Mouse (Mus musculus) CH12.LX (cell line): Measurements from ENCODE around the gene Daam1. TPM values are rescaled to one million over a fixed set of nuclear protein-coding genes. Genes with fewer than 3 reads are reported as not detected.

Experiments used
- DNase-seq: peaks from one replicate; pipeline ENCODE4 v3.0.0-alpha.2; 2013; ENCODE audit errors: extremely low read depth
- H3K27ac ChIP-seq: 2 replicates; pipeline ENCODE4 v1.5.1; 2012; ENCODE audit warnings: low read depth, mild to moderate bottlenecking, control low read depth, moderate library complexity; ENCODE audit not compliant: insufficient read depth
- H3K27me3 ChIP-seq: replicated peaks from 2 replicates; pipeline ENCODE3; 2012; ENCODE audit warnings: inconsistent platforms
- H3K36me3 ChIP-seq, 2 experiments: replicated peaks in 1 of 2; 2 replicates each; pipeline versions ENCODE3 to v1.6.1; 2012; ENCODE audit warnings: inconsistent platforms in 1 of 2, low read length in 1 of 2, mild to moderate bottlenecking in 1 of 2, mixed read lengths in 1 of 2, moderate library complexity in 1 of 2; ENCODE audit not compliant: control insufficient read depth in 1 of 2, insufficient read depth in 1 of 2
- H3K4me1 ChIP-seq, 2 experiments: 2 replicates each; pipeline ENCODE4 v1.6.1; 2012; ENCODE audit warnings: inconsistent platforms in 1 of 2, moderate library complexity in 1 of 2; ENCODE audit not compliant: insufficient read depth in 2 of 2, control insufficient read depth in 1 of 2
- H3K4me2 ChIP-seq: 2 replicates; pipeline ENCODE4 v1.6.1; 2012; ENCODE audit warnings: low read depth, mild to moderate bottlenecking, control low read depth; ENCODE audit not compliant: poor library complexity, insufficient read depth, severe bottlenecking
- H3K4me3 ChIP-seq, 3 experiments: fragments of 150-350 bp in 1 of 3; sonication (generic) in 1 of 3; replicated peaks in 1 of 3; 2 replicates each; pipeline versions ENCODE3 to v1.5.1; 2011 to 2012; ENCODE audit warnings: low read depth in 2 of 3, low read length in 2 of 3, mild to moderate bottlenecking in 2 of 3, moderate library complexity in 2 of 3, control low read depth in 1 of 3, improper control_type of control experiment in 1 of 3, inconsistent platforms in 1 of 3, mixed read lengths in 1 of 3; ENCODE audit not compliant: poor library complexity in 1 of 3
- H3K79me2 ChIP-seq: replicated peaks from 2 replicates; pipeline ENCODE4 v1.6.1; 2012; ENCODE audit warnings: mild to moderate bottlenecking, moderate library complexity; ENCODE audit not compliant: control insufficient read depth, poor library complexity, insufficient read depth, severe bottlenecking; ENCODE audit errors: extremely low read depth
- H3K9ac ChIP-seq: 2 replicates; pipeline ENCODE4 v1.6.1; 2012; ENCODE audit warnings: low read depth, mild to moderate bottlenecking, control low read depth, moderate library complexity; ENCODE audit not compliant: insufficient read depth
- H3K9me3 ChIP-seq: replicated peaks from 2 replicates; pipeline ENCODE3; 2012; ENCODE audit warnings: low read length, inconsistent platforms, mixed read lengths
- CHD1 ChIP-seq: IDR thresholded peaks from 2 replicates; pipeline ENCODE4 v1.6.1; 2012; ENCODE audit warnings: low read depth, low read length, improper control_type of control experiment, inconsistent platforms
- E2F4 ChIP-seq: IDR thresholded peaks from 2 replicates; pipeline ENCODE4 v1.6.1; 2011; ENCODE audit warnings: low read depth, low read length, improper control_type of control experiment; ENCODE audit not compliant: insufficient replicate concordance
- ELF1 ChIP-seq: IDR thresholded peaks from 2 replicates; pipeline ENCODE4 v1.6.1; 2014; ENCODE audit warnings: low read depth, mild to moderate bottlenecking, inconsistent platforms, low read length, improper control_type of control experiment
- EP300 ChIP-seq: IDR thresholded peaks from 2 replicates; pipeline ENCODE4 v1.6.1; 2011; ENCODE audit warnings: low read length, improper control_type of control experiment
- ETS1 ChIP-seq: conservative IDR thresholded peaks from 2 replicates; pipeline ENCODE4 v1.6.1; 2012; ENCODE audit warnings: low read depth, mild to moderate bottlenecking, inconsistent platforms, low read length, improper control_type of control experiment, moderate library complexity
- GABPA ChIP-seq: IDR thresholded peaks from 2 replicates; pipeline ENCODE4 v1.6.1; 2012; ENCODE audit warnings: low read depth, low read length, improper control_type of control experiment, inconsistent platforms; ENCODE audit not compliant: insufficient replicate concordance
- HCFC1 ChIP-seq: IDR thresholded peaks from 2 replicates; pipeline ENCODE4 v1.6.1; 2012; ENCODE audit warnings: low read depth, mild to moderate bottlenecking, inconsistent platforms, low read length, improper control_type of control experiment
- KAT2A ChIP-seq: IDR thresholded peaks from 2 replicates; pipeline ENCODE4 v1.6.1; 2012; ENCODE audit warnings: low read length, improper control_type of control experiment, inconsistent platforms; ENCODE audit not compliant: insufficient replicate concordance
- MAFK ChIP-seq: IDR thresholded peaks from 2 replicates; pipeline ENCODE4 v1.6.1; 2011; ENCODE audit warnings: low read length, improper control_type of control experiment; ENCODE audit not compliant: insufficient replicate concordance
- MAZ ChIP-seq: IDR thresholded peaks from 2 replicates; pipeline ENCODE4 v1.6.1; 2012; ENCODE audit warnings: low read depth, mild to moderate bottlenecking, inconsistent platforms, low read length, improper control_type of control experiment, moderate library complexity
- MEF2A ChIP-seq: IDR thresholded peaks from 2 replicates; pipeline ENCODE4 v1.6.1; 2014; ENCODE audit warnings: low read depth, mild to moderate bottlenecking, inconsistent platforms, low read length, improper control_type of control experiment, borderline replicate concordance
- MXI1 ChIP-seq: IDR thresholded peaks from 2 replicates; pipeline ENCODE4 v1.6.1; 2011; ENCODE audit warnings: mild to moderate bottlenecking, low read depth, low read length, improper control_type of control experiment
- MYC ChIP-seq: IDR thresholded peaks from 2 replicates; pipeline ENCODE4 v1.6.1; 2011; ENCODE audit warnings: low read depth, mild to moderate bottlenecking, improper control_type of control experiment, low read length
- NRF1 ChIP-seq: IDR thresholded peaks from 2 replicates; pipeline ENCODE4 v1.6.1; 2014; ENCODE audit warnings: low read depth, mild to moderate bottlenecking, inconsistent platforms, low read length, improper control_type of control experiment, moderate library complexity
- PAX5 ChIP-seq: IDR thresholded peaks from 2 replicates; pipeline ENCODE4 v1.6.1; 2012; ENCODE audit warnings: low read length, inconsistent platforms, mixed read lengths
- POLR2AphosphoS2 ChIP-seq: IDR thresholded peaks from 2 replicates; pipeline ENCODE4 v1.6.1; 2011; ENCODE audit warnings: low read depth, low read length, improper control_type of control experiment
- RAD21 ChIP-seq: IDR thresholded peaks from 2 replicates; pipeline ENCODE4 v1.6.1; 2011; ENCODE audit warnings: low read depth, mild to moderate bottlenecking, low read length, improper control_type of control experiment, moderate library complexity
- SIN3A ChIP-seq: IDR thresholded peaks from 2 replicates; pipeline ENCODE4 v1.6.1; 2012; ENCODE audit warnings: low read length, improper control_type of control experiment, inconsistent platforms
- USF1 ChIP-seq: IDR thresholded peaks from 2 replicates; pipeline ENCODE4 v1.6.1; 2014; ENCODE audit warnings: low read depth, mild to moderate bottlenecking, inconsistent platforms, low read length, improper control_type of control experiment
- USF2 ChIP-seq: conservative IDR thresholded peaks from 2 replicates; pipeline ENCODE4 v1.6.1; 2011; ENCODE audit warnings: low read depth, low read length, improper control_type of control experiment
- ZC3H11A ChIP-seq: IDR thresholded peaks from 2 replicates; pipeline ENCODE4 v1.6.1; 2012; ENCODE audit warnings: low read depth, mild to moderate bottlenecking, inconsistent platforms, low read length, improper control_type of control experiment
- ZMIZ1 ChIP-seq: IDR thresholded peaks from 2 replicates; pipeline ENCODE4 v1.6.1; 2012; ENCODE audit warnings: low read depth, mild to moderate bottlenecking, inconsistent platforms, low read length, improper control_type of control experiment
- ZNF384 ChIP-seq: IDR thresholded peaks from 2 replicates; pipeline ENCODE4 v1.6.1; 2012; ENCODE audit warnings: low read depth, low read length, improper control_type of control experiment, inconsistent platforms
- dilution Hi-C: fragments of 300-500 bp; cut with MboI; formaldehyde crosslinking; loops from 2 replicates; pipeline ENCODE4 v1.14.3; 2020; ENCODE audit warnings: low sequenced_read_pairs; ENCODE audit not compliant: extremely low pct_unique_long_range_greater_than_20kb, extremely low pct_ligation_motif_present
- in situ Hi-C: fragments of 300-500 bp; cut with MboI; formaldehyde crosslinking; loops from 3 replicates; pipeline ENCODE4 v1.14.3; 2019; ENCODE audit warnings: low sequenced_read_pairs, low pct_ligation_motif_present, low pct_unique_long_range_greater_than_20kb, mixed read lengths
- polyA plus RNA-seq: library from polyadenylated mRNA; unstranded; fragments of >175 nt; gene quantifications from 2 replicates; pipeline ENCODE4 v1.2.1, GENCODE M21; 2012; ENCODE audit warnings: low read depth; ENCODE audit not compliant: insufficient read length
- total RNA-seq, 2 experiments: library from RNA; depleted of rRNA; stranded (reverse); fragments of 300-350 nt in 1 of 2; fragments of >200 nt in 1 of 2; gene quantifications; 2 replicates each; pipeline ENCODE4 v1.2.3; 2012 to 2014

The Daam1 gene
- total and polyA plus RNA-seq, 3 experiments, result 10.7 to 27.9 (median 23.6) TPM

DNA sequence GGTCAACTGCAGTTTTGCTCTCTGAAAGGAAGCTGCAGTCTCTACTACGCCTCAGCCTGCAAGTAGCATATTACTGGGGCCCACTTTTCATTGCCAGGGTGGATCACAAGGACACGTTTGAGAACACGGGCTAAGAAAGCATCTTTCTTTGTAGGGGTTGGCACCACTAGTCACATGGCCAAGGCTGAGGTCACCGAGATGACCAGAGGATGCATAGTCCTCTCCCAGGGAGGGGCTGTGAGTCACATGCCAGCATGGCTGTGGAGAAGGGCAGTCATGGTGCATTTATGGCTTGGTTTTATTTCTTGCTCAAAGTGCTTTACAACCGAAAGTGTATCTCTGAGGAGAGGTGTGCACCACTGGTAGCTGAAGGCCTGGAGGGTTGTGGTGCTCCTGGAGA is 67.4 kb downstream of the Daam1 start:
- no peak for DNase-seq
- Histone ChIP-seq H3K4me1 (peaks cover 4 to 53% of the 10 kb centered on the region in 2 experiments), H3K9ac (no peak overlapping the region), H3K27ac (no peak overlapping the region), H3K4me2 (no peak overlapping the region), H3K9me3 (peaks cover 2% of the 10 kb centered on the region), H3K4me3 (no peak overlapping the region), H3K27me3 (no peaks in the 10 kb centered on the region), H3K36me3 (peaks cover 14 to 90% of the 10 kb centered on the region in 2 experiments), H3K79me2 (no peaks in the 10 kb centered on the region)
- dilution Hi-C loops (no loop called here), in situ Hi-C loops (no loop called here)
- TF ChIP-seq MAFK (no peak), MEF2A (no peak), USF1 (no peak)

GRCm38 (mm10) chr12:71898666-71899520 is 68.0 kb downstream of the Daam1 start:
- no peaks in the 10 kb centered on the region for H3K27me3 ChIP-seq
- no peak for TF ChIP-seq HCFC1
- no peak for TF ChIP-seq ELF1
- no peak for TF ChIP-seq MYC
- no peak for TF ChIP-seq MEF2A
- no peak for TF ChIP-seq USF2
- no peak for TF ChIP-seq KAT2A
- TF ChIP-seq ETS1, result no peak
- no peak for TF ChIP-seq GABPA
- no peak for TF ChIP-seq USF1
- no peak for TF ChIP-seq EP300
- DNase-seq, result no peak
- H3K4me2 ChIP-seq, result no peak overlapping the region
- in situ Hi-C loops (no loop called here), dilution Hi-C loops (no loop called here)
- no peaks in the 10 kb centered on the region for H3K79me2 ChIP-seq
- peaks cover 2% of the 10 kb centered on the region for H3K9me3 ChIP-seq
- no peak overlapping the region for H3K9ac ChIP-seq
- H3K27ac ChIP-seq, result no peak overlapping the region
- H3K36me3 ChIP-seq, result peaks cover 14 to 89% of the 10 kb centered on the region in 2 experiments
- H3K4me1 ChIP-seq, result peaks cover 0 to 46% of the 10 kb centered on the region in 2 experiments; a peak in 2 of 4 replicates
- no peak overlapping the region for H3K4me3 ChIP-seq

- Histone ChIP-seq H3K9ac (no peak overlapping the region), H3K79me2 (no peaks in the 10 kb centered on the region), H3K4me1 (peaks cover 0 to 40% of the 10 kb centered on the region in 2 experiments; a peak in 2 of 4 replicates), H3K9me3 (peaks cover 2% of the 10 kb centered on the region), H3K27ac (no peak overlapping the region), H3K4me2 (no peak overlapping the region), H3K27me3 (no peaks in the 10 kb centered on the region), H3K4me3 (no peak overlapping the region), H3K36me3 (peaks cover 14 to 92% of the 10 kb centered on the region in 2 experiments)
- DNase-seq, result no peak
- dilution Hi-C loops (no loop called here), in situ Hi-C loops (no loop called here)
- TF ChIP-seq ELF1 (no peak), RAD21 (no peak), SIN3A (no peak), USF1 (no peak), MAZ (no peak), KAT2A (no peak), ZMIZ1 (no peak), CHD1 (no peak), MEF2A (no peak), MXI1 (no peak), E2F4 (no peak), PAX5 (no peak), NRF1 (no peak), ZC3H11A (no peak), ZNF384 (no peak), POLR2AphosphoS2 (no peak)
Measured at GRCm38 (mm10) chr12:71899566-71899965, 68.7 kb downstream of the Daam1 start.
